Mouse (Mus musculus) stomach, postnatal 0 days (tissue): ENCODE data around the gene Tekt5.

Source experiments
- CTCF ChIP-seq: IDR thresholded peaks from 2 replicates; pipeline ENCODE4 v1.5.1; 2016; ENCODE audit warnings: antibody characterized with exemption, low read depth, mild to moderate bottlenecking, moderate library complexity
- EP300 ChIP-seq: optimal IDR thresholded peaks from 2 replicates; pipeline ENCODE3; 2016; ENCODE audit warnings: antibody characterized with exemption

DNA sequence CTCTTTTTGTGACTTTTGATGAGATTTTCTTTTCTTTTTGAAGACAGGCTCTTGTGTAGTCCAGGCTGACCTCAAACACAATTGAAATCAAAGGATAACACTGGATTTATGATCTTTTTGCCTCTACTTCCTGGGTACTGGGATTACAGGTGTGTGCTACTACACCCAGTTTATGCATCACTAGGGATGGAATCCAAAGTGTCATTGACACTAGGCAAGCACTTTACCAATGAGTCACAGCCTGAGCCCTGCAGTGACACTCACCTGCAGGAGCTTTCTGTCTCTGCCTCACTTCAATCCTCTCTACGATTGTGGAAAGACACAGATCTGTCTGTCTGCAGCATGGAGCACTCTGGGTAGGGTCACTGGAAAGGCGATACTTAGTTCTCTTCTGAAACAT is 59.3 kb downstream of the Tekt5 start:
- TF ChIP-seq EP300, result no peak
- TF ChIP-seq CTCF, result no peak
